Mouse (Mus musculus) thymus, postnatal 25 days (tissue): ENCODE results near the gene Fbxo31.

Source experiments
- DNase-seq: peaks from one replicate; pipeline ENCODE4 v3.0.0; 2022

The Fbxo31 gene

DNA sequence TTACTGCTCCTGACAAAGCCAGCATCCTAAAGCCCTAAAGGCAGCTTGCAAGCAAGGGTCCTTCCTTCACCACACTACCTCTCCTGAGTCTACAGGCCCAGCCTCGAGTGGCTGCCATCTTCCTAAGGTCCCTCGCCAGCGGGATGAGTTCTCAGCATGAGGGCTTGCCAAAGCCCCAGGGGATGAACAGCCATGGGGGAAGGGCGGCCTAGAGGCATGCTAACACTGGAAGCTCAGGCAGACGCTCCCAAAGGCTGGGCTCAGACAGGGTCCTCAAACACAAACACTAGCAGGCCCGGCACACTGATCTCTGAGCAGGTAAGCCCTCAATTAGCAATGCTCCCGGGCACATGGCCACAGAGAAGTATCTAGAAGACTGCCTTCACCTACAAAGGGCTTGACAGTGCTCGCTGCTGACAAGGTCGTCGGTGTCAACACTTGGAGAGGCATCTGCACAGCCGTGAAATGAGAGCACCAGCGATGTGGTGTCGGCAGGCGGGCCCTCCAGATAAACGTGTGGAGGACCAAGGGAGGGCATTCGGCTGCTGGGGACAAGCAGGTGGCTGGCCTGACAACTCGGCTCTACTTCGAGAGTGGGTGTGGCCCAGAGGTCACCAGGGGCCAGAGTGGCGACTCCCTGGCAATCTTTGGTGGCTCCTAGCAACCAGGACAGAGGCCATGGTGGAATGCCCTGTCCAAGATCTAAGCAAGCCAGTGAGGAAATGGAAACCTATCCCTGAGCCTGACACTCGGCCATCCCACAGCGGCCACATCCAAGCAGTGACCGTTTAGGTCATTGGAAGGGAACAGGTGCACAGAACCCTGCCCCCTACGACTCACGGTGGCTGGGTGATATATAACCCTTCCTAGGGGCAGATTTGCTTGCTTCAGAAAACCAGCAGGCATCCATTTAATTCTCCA is 27.3 kb downstream of the Fbxo31 start:
- no peak for DNase-seq

DNA sequence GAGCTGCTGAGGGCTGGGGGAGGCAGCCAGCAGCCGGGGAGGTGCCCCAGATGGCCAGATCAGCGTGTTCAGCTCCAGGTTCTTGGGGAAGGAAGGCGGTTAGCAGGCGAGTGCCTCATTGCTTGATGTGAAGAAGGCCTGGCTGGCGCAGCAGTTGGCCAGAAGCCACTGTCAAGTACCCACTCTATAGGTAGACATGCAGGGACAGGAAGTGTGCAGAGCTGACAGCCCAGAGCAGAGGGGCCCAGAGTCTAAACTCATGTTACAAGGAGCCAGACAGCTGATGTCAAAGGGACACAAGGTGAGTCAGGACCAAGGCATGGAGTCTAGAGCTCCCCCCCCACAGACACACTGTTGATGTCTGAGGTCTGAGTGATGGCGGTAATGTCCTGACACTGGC is 28.6 kb downstream of the Fbxo31 start:
- DNase-seq, result no peak

DNA sequence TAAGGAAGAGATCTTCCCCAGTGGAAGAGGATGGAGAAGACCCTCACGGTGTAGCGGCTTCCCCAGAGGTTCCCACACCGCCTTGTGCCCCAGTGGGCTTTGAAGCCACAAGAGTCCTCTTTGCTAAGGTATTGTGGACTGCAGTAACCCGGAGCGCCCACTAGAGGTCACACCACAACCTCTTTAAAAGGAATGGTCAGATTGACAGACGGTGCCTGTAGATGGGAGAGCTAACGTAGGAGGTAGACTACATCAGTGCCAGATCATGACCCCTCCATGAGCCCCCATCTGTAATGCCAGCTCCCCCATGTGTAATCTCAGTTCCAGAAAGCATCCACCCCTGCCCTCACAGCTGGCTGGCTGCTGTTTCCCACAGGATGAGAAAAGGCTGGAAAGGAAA is 31.5 kb downstream of the Fbxo31 start:
- peak; percentile 76 for DNase-seq

DNA sequence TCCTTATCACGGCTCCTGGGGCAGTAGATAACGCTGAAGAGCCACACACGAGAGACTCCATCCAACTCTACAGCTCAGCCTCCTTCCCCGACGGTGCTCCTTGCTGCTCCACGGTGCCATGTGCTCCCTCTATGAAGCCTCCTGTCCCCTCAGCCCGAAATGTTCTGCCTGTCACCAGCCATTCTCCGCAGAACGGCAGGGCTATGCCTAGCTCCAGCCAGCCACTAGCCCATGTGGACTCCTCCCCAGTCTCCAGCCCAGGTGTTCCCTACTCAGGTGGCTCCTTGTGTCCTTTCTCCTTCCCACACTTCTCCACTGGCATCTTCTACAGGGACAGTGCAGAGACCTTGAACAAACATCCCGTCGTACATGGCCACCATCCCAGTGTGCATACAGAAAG is 33.7 kb downstream of the Fbxo31 start:
- DNase-seq, result no peak

DNA sequence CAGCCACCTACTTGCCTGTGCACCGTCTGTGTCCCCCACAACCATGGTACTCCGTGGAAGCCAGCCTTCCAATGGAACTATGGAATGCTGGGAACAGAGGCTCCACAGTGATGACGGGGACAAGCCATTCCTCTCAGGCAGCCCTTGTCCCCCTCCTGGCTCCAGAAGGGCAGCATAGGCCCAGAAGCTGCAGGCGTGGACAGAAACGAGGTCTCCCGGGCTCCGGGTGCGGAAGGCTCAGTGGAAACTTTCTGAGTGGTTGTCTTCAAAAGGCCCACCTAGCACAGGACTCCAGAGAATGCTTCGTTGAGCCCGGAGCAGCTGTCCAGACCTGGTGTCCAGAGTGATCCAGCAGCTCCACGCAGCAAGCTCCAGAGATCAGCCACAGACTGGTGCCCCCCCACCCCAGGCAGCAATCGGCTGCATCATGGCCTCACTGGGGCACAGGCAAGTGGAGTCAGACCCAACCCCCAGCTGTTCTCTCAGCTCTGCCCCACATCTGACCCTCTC is 34.3 kb downstream of the Fbxo31 start, which contains the start of gene 1700018B08Rik:
TSS of gene 1700018B08Rik (minus strand) at position 45 of the 510 bp plus-strand sequence.
- no peak for DNase-seq

DNA sequence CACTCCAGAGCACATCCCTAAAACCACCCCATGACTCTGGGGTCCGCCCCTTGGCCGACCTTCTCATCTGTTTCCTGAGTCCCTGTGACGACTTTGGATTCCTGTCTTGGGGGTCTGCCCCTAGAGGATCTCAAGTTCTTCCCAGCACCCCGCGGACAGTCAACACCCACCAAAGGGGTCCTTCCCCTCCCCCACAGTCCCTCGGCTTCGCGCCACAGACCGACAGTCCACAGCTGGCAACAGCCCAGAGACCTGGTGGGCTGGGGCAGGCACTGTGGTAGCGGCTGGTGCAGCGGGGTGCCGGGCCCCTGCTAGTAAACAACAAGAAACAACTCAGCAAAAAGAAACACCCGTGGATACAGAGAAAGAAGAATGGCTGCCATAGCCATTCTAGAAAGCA is 35.7 kb downstream of the Fbxo31 start:
- DNase-seq, result no peak

DNA sequence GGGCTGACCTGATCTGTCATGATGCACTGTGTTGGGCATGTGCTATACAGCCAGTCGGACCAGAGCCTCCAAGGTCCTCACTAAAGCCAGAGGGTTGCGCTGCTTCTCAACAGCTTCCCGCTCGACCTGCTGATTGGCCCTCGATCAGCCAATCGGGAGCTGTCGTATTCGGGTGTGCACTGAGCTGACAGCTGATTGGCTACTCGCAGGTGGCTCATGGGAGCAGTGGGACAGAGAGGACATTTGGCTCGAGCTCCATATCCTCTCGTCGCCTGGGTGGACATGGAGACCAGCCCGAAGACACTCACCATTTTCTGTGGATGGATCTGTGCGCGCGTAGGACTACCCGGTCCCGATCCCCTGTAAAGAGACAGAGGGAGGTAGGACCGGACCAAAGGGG is 36.7 kb downstream of the Fbxo31 start:
- no peak for DNase-seq

DNA sequence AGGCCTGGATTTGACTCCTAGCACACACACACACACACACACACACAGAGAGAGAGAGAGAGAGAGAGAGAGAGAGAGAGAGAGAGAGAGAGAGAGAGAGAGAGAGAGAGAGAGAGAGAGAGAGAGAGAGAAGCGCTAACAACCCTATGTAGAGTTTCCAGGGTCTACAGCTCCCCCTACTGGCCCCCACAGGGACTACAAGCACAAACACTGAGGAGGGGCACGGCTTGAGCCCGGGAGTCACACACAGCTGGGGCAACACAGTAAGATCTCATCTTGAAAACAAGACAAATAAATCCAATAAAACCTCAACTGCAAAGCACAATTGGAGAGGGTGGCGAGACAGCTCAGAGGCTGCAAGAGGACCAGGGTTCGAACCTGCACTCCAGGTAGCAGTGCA is 46.2 kb downstream of the Fbxo31 start:
- peak; percentile 39 for DNase-seq

DNA sequence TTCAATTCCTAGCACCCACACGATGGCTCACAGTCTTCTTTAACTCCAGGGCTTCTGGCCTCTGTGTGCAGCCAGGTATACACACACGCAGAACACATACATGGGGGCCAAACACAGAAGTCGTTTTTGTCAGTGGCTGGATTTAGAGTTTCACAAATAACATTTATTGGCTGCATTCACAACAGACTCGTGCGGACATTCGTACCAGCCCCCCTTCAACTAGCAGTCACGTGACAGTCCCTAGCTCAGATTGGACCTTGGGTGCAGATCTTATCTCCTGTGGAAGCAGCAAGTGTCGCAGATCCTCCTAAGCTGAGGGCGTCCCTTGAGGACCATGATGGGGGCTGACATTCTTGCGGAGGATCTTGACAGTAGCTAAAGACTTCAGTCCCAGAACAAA is 48.0 kb downstream of the Fbxo31 start:
- DNase-seq, result no peak

DNA sequence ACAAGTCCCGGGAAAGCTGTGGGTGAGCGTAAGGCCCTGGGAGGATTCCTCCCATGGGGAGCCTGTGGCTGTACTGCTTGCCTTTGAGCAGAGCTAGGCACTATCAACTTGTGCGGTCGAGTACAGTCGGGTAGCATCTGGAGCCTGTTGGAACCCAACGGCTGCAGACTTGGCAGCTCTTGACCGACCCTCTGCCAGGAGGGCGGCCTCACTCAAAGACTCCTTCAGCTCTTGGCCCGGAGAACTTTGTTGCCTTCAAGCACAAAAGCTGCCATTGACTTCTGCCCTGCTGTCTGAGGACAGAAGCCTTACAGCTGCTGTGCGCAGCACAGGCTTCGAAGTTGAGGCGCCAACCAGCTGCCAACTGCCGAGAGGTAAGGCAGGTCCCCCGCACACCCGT is 49.8 kb downstream of the Fbxo31 start:
- no peak for DNase-seq

DNA sequence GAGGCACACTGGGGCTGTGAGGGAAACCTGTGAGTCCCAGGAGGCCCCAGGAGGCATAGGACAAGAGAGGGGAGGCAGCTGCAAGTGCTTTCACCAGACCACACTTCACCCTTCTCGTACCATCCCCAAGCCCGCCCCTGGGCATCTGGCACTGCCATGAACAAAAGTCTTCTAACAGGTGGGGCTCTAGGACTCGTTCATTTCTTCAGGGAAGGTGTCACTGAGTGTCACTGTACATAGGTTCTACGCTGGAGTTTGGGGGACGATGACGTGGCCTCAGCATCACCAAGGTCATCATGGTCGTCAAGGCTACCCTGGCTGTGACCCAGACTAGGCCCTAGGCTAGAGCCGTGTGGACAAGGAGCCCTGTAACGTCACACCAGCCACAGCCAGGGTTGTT is 50.9 kb downstream of the Fbxo31 start:
- DNase-seq, result no peak

DNA sequence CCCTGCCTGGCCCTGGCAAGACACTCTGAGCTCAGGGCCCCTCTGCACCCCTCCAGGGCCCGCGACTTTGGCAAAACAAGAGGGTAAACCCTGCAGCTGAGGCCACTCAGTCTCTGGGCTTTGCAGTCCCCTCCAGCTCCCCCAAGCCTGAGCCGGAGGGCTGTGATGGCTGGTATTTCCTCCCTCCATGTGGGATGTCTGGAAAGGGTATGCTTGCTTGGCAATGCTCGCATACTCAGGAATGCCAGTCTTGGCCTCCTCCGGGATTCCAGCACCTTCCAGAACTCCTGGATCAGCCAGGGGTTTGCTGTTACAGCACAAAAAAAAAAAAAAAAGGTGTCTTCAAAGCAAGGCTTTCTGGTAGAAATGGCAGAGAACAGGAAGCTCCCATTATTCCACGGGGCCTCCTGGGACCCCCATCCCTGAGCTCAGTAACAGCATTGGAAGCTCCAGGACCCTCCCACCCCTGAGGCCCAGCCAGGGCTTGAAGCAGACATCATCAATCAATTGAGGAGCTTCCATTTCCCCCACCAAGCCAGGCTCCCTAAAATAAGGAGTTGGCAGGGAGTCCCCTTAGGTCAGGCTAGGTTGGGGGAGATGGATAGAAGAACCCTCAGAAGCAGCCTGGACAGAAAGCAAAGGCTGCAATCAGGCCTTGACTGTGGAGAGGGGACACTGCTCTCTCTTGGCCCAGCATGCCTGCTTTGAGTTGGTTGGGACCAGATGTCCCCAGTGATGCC is 51.6 kb downstream of the Fbxo31 start:
- DNase-seq, result no peak

DNA sequence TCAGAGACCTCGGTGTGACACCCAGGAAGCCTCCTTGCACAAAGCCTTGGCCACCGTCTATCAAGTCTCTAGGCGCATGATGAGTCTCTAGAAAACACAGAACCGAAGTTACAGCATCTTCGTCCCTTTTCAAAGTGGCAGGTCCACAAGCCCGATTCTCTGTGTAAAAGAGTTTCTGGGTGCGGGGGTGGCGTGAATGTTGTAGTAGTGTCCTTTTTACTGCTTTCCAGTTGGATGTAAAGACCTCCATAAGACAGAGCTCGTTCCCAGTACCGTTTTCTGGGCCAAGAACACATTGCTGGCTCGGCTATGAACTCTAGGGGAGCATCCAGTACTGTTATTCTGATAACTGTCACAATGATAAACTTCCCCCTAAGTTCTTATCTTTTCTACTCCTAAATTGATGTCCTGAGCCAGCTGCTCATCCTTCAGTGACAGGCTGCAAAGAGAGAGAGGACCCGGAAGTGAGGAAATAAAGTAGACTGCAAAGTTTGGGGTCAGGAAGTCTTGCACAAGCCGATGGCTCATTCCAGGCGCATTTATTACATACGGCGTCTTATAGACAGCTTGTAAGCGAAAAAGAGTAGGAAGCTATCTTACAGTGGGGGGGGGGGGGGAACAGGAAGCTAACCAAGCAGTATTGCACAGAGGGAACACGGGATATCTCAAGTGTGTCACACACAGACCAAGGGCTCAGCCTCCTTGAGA is 53.3 kb downstream of the Fbxo31 start:
- DNase-seq, result no peak

DNA sequence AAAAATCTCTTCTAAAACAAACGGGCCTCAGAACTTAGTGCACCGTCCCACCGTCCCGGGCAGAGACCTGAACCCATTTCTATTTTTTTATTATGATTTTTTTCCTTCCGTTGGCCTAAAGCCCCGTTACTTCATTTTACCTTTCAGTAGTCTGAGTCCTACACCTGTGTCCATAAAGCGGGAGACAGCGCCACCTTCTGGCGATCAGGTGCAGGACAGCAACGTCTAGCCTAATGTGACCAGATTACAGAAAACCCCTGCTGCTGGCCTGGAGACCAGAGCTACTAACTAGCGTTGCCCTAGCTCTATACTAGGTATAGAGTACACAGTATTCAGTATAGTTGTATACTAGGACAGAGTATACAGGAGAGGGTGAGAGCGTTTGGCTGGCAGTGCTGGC is 65.2 kb downstream of the Fbxo31 start:
- DNase-seq, result peak; percentile 59

DNA sequence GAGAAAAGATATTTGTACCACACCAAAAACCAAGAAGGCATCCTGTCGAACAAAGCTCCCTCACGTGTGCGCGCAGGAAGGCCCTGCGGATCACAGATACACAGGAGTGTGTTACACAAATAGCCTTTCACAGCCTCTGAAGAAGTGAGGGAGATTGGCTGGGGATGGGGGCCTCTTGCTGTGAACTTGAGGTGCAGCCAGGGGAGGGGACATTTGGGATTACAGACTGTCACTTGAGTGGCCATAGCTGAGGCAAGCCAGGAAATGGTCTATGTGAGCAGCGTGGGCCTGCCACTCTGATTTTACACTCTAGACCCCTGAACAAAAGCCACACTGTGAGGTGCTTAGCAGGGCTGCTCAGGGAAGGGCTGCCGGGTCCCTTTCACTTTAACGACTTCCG is 66.9 kb downstream of the Fbxo31 start:
- no peak for DNase-seq
